Mouse (Mus musculus): ENCODE measurements around the gene Gm26657. TPM values are rescaled to one million over a fixed set of nuclear protein-coding genes. Genes with fewer than 3 reads are reported as not detected.

Gm26657 gene
- polyA plus RNA-seq, 2 experiments: not detected

GRCm38 (mm10) chr4:56756966-56757600, 17.2 kb downstream of the Gm26657 start:
- Histone ChIP-seq H3K27me3 (ENCODE audit: control insufficient read depth, insufficient read depth, low read length) (no peaks in the 10 kb centered on the region), H3K4me2 (replicated peaks; ENCODE audit: low read depth, low read length, severe bottlenecking) (no peak overlapping the region), H3K4me1 (ENCODE audit: control insufficient read depth, insufficient read depth, low read length) (no peaks in the 10 kb centered on the region), H3K27ac (replicated peaks; ENCODE audit: low read depth, low read length) (no peak overlapping the region), H3K4me3 (replicated peaks; ENCODE audit: low read length) (no peak overlapping the region), H3K9me3 (ENCODE audit: control insufficient read depth, low read length) (no peaks in the 10 kb centered on the region), H3K36me3 (ENCODE audit: control insufficient read depth, insufficient read depth, low read length) (peaks cover 88% of the 10 kb centered on the region), H3K9ac (ENCODE audit: low read depth, low read length, severe bottlenecking) (no peak overlapping the region)
- no peak for TF ChIP-seq POLR2A (IDR thresholded peaks at IDR 0.05; ENCODE audit: borderline replicate concordance, extremely low read depth, insufficient read depth, insufficient read length)
- 95% methylated on average over 10 of the region's 10 CpGs for WGBS
- DNase-seq (ENCODE audit: low spot score) (no peak), ATAC-seq (ENCODE audit: low FRiP score, low read depth) (no peak)

DNA sequence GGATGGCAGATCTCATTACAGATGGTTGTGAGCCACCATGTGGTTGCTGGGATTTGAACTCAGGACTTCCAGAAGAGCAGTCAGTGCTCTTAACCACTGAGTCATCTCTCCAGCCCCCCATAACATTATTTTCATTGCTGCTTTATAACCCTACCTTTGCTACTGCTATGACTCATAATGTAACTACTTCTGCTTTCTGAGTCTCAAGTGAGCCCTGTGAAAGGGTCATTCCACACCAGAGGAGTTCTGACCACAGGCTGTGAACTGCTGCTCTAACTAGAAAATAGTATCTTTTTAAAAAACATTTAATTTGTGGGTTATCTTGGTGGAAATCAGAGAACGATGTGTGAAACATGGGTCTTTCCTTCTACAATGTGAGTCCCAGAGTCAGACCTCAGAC, 17.8 kb downstream of the Gm26657 start:
- DNase-seq (ENCODE audit: low spot score) (no peak), ATAC-seq (ENCODE audit: low FRiP score, low read depth) (no peak)
- no peak overlapping the region for H3K27ac ChIP-seq (replicated peaks; ENCODE audit: low read depth, low read length)
- TF ChIP-seq POLR2A (IDR thresholded peaks at IDR 0.05; ENCODE audit: borderline replicate concordance, extremely low read depth, insufficient read depth, insufficient read length): no peak
- H3K27me3 ChIP-seq (ENCODE audit: control insufficient read depth, insufficient read depth, low read length): no peaks in the 10 kb centered on the region
- H3K4me2 ChIP-seq (replicated peaks; ENCODE audit: low read depth, low read length, severe bottlenecking): no peak overlapping the region
- no peaks in the 10 kb centered on the region for H3K9me3 ChIP-seq (ENCODE audit: control insufficient read depth, low read length)
- H3K9ac ChIP-seq (ENCODE audit: low read depth, low read length, severe bottlenecking): no peak overlapping the region
- H3K4me1 ChIP-seq (ENCODE audit: control insufficient read depth, insufficient read depth, low read length): no peaks in the 10 kb centered on the region
- peaks cover 93% of the 10 kb centered on the region for H3K36me3 ChIP-seq (ENCODE audit: control insufficient read depth, insufficient read depth, low read length)
- no peak overlapping the region for H3K4me3 ChIP-seq (replicated peaks; ENCODE audit: low read length)
- WGBS: 100% methylated on average over 1 of the region's 1 CpGs

DNA sequence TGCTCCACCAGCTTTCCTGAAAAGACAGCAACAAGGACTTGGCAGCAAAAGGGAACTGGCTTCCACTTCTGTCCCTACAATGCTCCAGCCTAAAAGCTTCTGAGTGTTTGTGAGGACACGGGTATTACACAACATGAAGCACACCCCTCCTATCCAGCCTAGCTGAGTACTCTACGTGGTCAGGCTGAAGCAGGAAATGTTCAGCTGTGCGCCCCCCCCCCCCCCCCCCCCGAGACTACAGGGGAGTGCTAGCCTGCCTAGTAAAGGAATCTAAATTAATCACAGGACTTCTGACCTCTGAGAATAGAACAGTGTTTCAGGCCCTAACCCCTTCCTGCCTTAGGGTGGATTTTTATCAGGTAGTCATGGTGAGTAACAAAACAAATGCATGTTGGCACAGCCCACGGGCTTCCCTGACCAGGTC, 28.0 kb downstream of the Gm26657 start:
- no peak for TF ChIP-seq POLR2A (IDR thresholded peaks at IDR 0.05; ENCODE audit: borderline replicate concordance, extremely low read depth, insufficient read depth, insufficient read length)
- DNase-seq (ENCODE audit: low spot score): no peak
- H3K4me2 ChIP-seq (replicated peaks; ENCODE audit: low read depth, low read length, severe bottlenecking): no peak overlapping the region
- H3K4me1 ChIP-seq (ENCODE audit: control insufficient read depth, insufficient read depth, low read length): no peaks in the 10 kb centered on the region
- no peak overlapping the region for H3K27ac ChIP-seq (replicated peaks; ENCODE audit: low read depth, low read length)
- no peak for ATAC-seq (ENCODE audit: low FRiP score, low read depth)
- no peaks in the 10 kb centered on the region for H3K9me3 ChIP-seq (ENCODE audit: control insufficient read depth, low read length)
- 75% methylated on average over 4 of the region's 5 CpGs for WGBS
- H3K36me3 ChIP-seq (ENCODE audit: control insufficient read depth, insufficient read depth, low read length): peaks cover 95% of the 10 kb centered on the region
- no peaks in the 10 kb centered on the region for H3K27me3 ChIP-seq (ENCODE audit: control insufficient read depth, insufficient read depth, low read length)
- H3K9ac ChIP-seq (ENCODE audit: low read depth, low read length, severe bottlenecking): no peak overlapping the region
- H3K4me3 ChIP-seq (replicated peaks; ENCODE audit: low read length): no peak overlapping the region

DNA sequence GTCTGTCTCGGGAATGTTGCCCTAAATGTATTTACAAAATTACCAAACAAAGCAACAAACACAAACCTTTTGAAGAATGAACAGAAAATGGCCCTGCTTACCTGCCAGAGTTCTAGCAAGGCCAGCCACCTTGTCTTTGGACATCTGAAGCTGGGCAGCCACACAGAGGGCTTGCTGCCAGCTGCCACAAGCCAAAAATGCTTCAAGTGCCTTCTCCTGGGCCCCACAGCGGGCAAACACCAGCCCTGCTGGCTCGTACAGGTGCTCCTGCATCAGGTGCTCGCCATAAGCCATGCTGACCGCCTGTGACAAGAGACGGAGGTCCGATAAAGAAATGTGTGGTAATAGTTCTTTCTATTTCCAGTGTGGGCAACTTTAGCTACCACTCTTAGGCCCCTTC, 29.0 kb downstream of the Gm26657 start:
- Histone ChIP-seq H3K9me3 (ENCODE audit: control insufficient read depth, low read length) (no peaks in the 10 kb centered on the region), H3K36me3 (ENCODE audit: control insufficient read depth, insufficient read depth, low read length) (peaks cover 96% of the 10 kb centered on the region), H3K4me1 (ENCODE audit: control insufficient read depth, insufficient read depth, low read length) (no peaks in the 10 kb centered on the region), H3K4me2 (replicated peaks; ENCODE audit: low read depth, low read length, severe bottlenecking) (no peak overlapping the region), H3K4me3 (replicated peaks; ENCODE audit: low read length) (no peak overlapping the region), H3K9ac (ENCODE audit: low read depth, low read length, severe bottlenecking) (no peak overlapping the region), H3K27me3 (ENCODE audit: control insufficient read depth, insufficient read depth, low read length) (no peaks in the 10 kb centered on the region), H3K27ac (replicated peaks; ENCODE audit: low read depth, low read length) (no peak overlapping the region)
- ATAC-seq (ENCODE audit: low FRiP score, low read depth) (no peak), DNase-seq (ENCODE audit: low spot score) (no peak)
- TF ChIP-seq POLR2A (IDR thresholded peaks at IDR 0.05; ENCODE audit: borderline replicate concordance, extremely low read depth, insufficient read depth, insufficient read length): no peak
- 90% methylated on average over 7 of the region's 7 CpGs for WGBS

- Histone ChIP-seq H3K9me3 (ENCODE audit: control insufficient read depth, low read length) (no peaks in the 10 kb centered on the region), H3K27me3 (ENCODE audit: control insufficient read depth, insufficient read depth, low read length) (no peaks in the 10 kb centered on the region), H3K9ac (ENCODE audit: low read depth, low read length, severe bottlenecking) (no peak overlapping the region), H3K4me2 (replicated peaks; ENCODE audit: low read depth, low read length, severe bottlenecking) (no peak overlapping the region), H3K4me1 (ENCODE audit: control insufficient read depth, insufficient read depth, low read length) (no peaks in the 10 kb centered on the region), H3K4me3 (replicated peaks; ENCODE audit: low read length) (no peak overlapping the region), H3K36me3 (ENCODE audit: control insufficient read depth, insufficient read depth, low read length) (peaks cover 94% of the 10 kb centered on the region), H3K27ac (replicated peaks; ENCODE audit: low read depth, low read length) (no peak overlapping the region)
- 83% methylated on average over 1 of the region's 1 CpGs for WGBS
- ATAC-seq (ENCODE audit: low FRiP score, low read depth) (no peak), DNase-seq (ENCODE audit: low spot score) (no peak)
- TF ChIP-seq POLR2A (IDR thresholded peaks at IDR 0.05; ENCODE audit: borderline replicate concordance, extremely low read depth, insufficient read depth, insufficient read length): no peak
Measured at GRCm38 (mm10) chr4:56771065-56771464, 31.2 kb downstream of the Gm26657 start.

Other genes with a start within 250 kb of the Gm26657 start
- 0.06 and 0.19 TPM in 2 replicates for gene Actl7b, start 1.4 kb downstream of the Gm26657 start, polyA plus RNA-seq (2012; rRNA removed)
- gene Actl7b, start 1.4 kb downstream of the Gm26657 start, polyA plus RNA-seq (2014; fragmentation: Nextera tagmentation; extraction: Ambion mirVana): not detected in 2 replicates
- gene Actl7a, start 3.3 kb downstream of the Gm26657 start, polyA plus RNA-seq (2012; rRNA removed): not detected in 2 replicates
- gene Actl7a, start 3.3 kb downstream of the Gm26657 start, polyA plus RNA-seq (2014; fragmentation: Nextera tagmentation; extraction: Ambion mirVana): 0.12 TPM in 1 of 2 replicates, not detected in the other
- gene Elp1, start 62.3 kb downstream of the Gm26657 start, polyA plus RNA-seq (2012; rRNA removed): 60.8 and 65.1 TPM in 2 replicates
- 72.3 and 84.0 TPM in 2 replicates for gene Elp1, start 62.3 kb downstream of the Gm26657 start, polyA plus RNA-seq (2014; fragmentation: Nextera tagmentation; extraction: Ambion mirVana)
- 12.7 and 13.7 TPM in 2 replicates for gene Fam206a, start 62.3 kb downstream of the Gm26657 start, polyA plus RNA-seq (2012; rRNA removed)
- 18.5 and 19.4 TPM in 2 replicates for gene Fam206a, start 62.3 kb downstream of the Gm26657 start, polyA plus RNA-seq (2014; fragmentation: Nextera tagmentation; extraction: Ambion mirVana)
- 21.0 and 25.8 TPM in 2 replicates for gene Ctnnal1, start 125.1 kb downstream of the Gm26657 start, polyA plus RNA-seq (2012; rRNA removed)
- gene Ctnnal1, start 125.1 kb downstream of the Gm26657 start, polyA plus RNA-seq (2014; fragmentation: Nextera tagmentation; extraction: Ambion mirVana): 28.4 and 29.5 TPM in 2 replicates
- gene Tmem245, start 207.4 kb downstream of the Gm26657 start, polyA plus RNA-seq (2012; rRNA removed): 11.9 and 14.8 TPM in 2 replicates
- gene Tmem245, start 207.4 kb downstream of the Gm26657 start, polyA plus RNA-seq (2014; fragmentation: Nextera tagmentation; extraction: Ambion mirVana): 9.0 and 10.0 TPM in 2 replicates